Mouse (Mus musculus) kidney, embryonic 16.5 days (tissue): ENCODE data around the gene BC048671. TPM values are rescaled to one million over a fixed set of nuclear protein-coding genes. Genes with fewer than 3 reads are reported as not detected.

Experiments
- ATAC-seq: fragments of 200-750 bp; cut with Nextera tagmentation; 2 replicates; pipeline ENCODE4 v1.8.0; 2017; ENCODE audit warnings: moderate TSS enrichment; ENCODE audit not compliant: low FRiP score, low TSS enrichment
- H3K27ac ChIP-seq: fragments of 300-500 bp; sonication (generic); 2 replicates; pipeline ENCODE4 v1.5.1; 2014; ENCODE audit warnings: low read length
- H3K27me3 ChIP-seq: fragments of 300-500 bp; sonication (generic); 2 replicates; pipeline ENCODE4 v1.6.1; 2014; ENCODE audit warnings: low read length, control low read depth, mixed read lengths; ENCODE audit not compliant: insufficient read depth
- H3K36me3 ChIP-seq: fragments of 300-500 bp; sonication (generic); 2 replicates; pipeline ENCODE4 v1.6.1; 2014; ENCODE audit warnings: low read length, control low read depth, mixed read lengths; ENCODE audit not compliant: insufficient read depth
- H3K4me1 ChIP-seq: fragments of 300-500 bp; sonication (generic); 2 replicates; pipeline ENCODE4 v1.6.1; 2014; ENCODE audit warnings: low read length, control low read depth, mixed read lengths; ENCODE audit not compliant: insufficient read depth
- H3K4me2 ChIP-seq: fragments of 300-500 bp; sonication (generic); replicated peaks from 2 replicates; pipeline ENCODE4 v1.6.1; 2014; ENCODE audit warnings: low read depth, low read length
- H3K4me3 ChIP-seq: fragments of 300-500 bp; sonication (generic); 2 replicates; pipeline ENCODE4 v1.5.1; 2014; ENCODE audit warnings: mild to moderate bottlenecking, low read length
- H3K9ac ChIP-seq: fragments of 300-500 bp; sonication (generic); replicated peaks from 2 replicates; pipeline ENCODE4 v1.6.1; 2014; ENCODE audit warnings: low read length
- H3K9me3 ChIP-seq: fragments of 300-500 bp; sonication (generic); 2 replicates; pipeline ENCODE4 v1.6.1; 2016; ENCODE audit warnings: low read length, control low read depth
- WGBS: fragments of 180-500 bp; shearing (Covaris S2); extraction: QIAGEN DNeasy Blood & Tissue Kit; methylation state at CpG from one replicate; pipeline ENCODE4 v1.1.7; 2014; 5-methylcytosine and 5-hydroxymethylcytosine counted together
- polyA plus RNA-seq: library from polyadenylated mRNA; unstranded; fragments of >200 nt; fragmentation: Nextera tagmentation; extraction: Ambion mirVana; gene quantifications from 2 replicates; pipeline ENCODE4 v1.2.1, GENCODE M21; 2015

The BC048671 gene
- polyA plus RNA-seq, 1 experiment from 2014 or later, result not detected

- Histone ChIP-seq H3K4me1 (no peaks in the 10 kb centered on the region), H3K36me3 (no peaks in the 10 kb centered on the region), H3K27me3 (no peaks in the 10 kb centered on the region), H3K4me3 (no peak overlapping the region), H3K4me2 (no peak overlapping the region), H3K9me3 (no peaks in the 10 kb centered on the region), H3K9ac (no peak overlapping the region), H3K27ac (no peak overlapping the region)
- WGBS, result 72% methylated on average over 4 of the region's 4 CpGs
- no peak for ATAC-seq
Observed at GRCm38 (mm10) chr6:90348500-90348899, 47.5 kb downstream of the BC048671 start.

- Histone ChIP-seq H3K9ac (no peak overlapping the region), H3K4me3 (no peak overlapping the region)
Observed at GRCm38 (mm10) chr6:90350011-90350410, 49.0 kb downstream of the BC048671 start.

More at GRCm38 (mm10) chr6:90350011-90350410, 49.0 kb downstream of the BC048671 start:
- no peak overlapping the region for H3K4me2 ChIP-seq
- H3K4me1 ChIP-seq, result no peaks in the 10 kb centered on the region
- no peak for ATAC-seq
- H3K27me3 ChIP-seq, result no peaks in the 10 kb centered on the region
- no peaks in the 10 kb centered on the region for H3K9me3 ChIP-seq
- H3K36me3 ChIP-seq, result no peaks in the 10 kb centered on the region
- no peak overlapping the region for H3K27ac ChIP-seq
- WGBS, result 76% methylated on average over 2 of the region's 2 CpGs

Other genes with a start within 250 kb of the BC048671 start
- not detected in 2 replicates for gene Vmn1r49, start 222.7 kb upstream of the BC048671 start, polyA plus RNA-seq
- not detected in 2 replicates for gene Vmn1r50, start 199.8 kb upstream of the BC048671 start, polyA plus RNA-seq
- not detected in 2 replicates for gene Vmn1r51, start 178.6 kb upstream of the BC048671 start, polyA plus RNA-seq
- not detected in 2 replicates for gene Vmn1r52, start 126.4 kb upstream of the BC048671 start, polyA plus RNA-seq
- not detected in 2 replicates for gene V1ra8, start 98.4 kb upstream of the BC048671 start, polyA plus RNA-seq
- not detected in 2 replicates for gene Vmn1r53, start 76.8 kb upstream of the BC048671 start, polyA plus RNA-seq
- not detected in 2 replicates for gene Vmn1r54, start 54.9 kb upstream of the BC048671 start, polyA plus RNA-seq
- gene Chst13, start 24.0 kb downstream of the BC048671 start, polyA plus RNA-seq, result 5.8 and 6.7 TPM in 2 replicates
- 0.15 and 0.19 TPM in 2 replicates for gene Uroc1, start 32.1 kb downstream of the BC048671 start, polyA plus RNA-seq
- gene Zxdc, start 68.3 kb downstream of the BC048671 start, polyA plus RNA-seq, result 6.4 and 7.5 TPM in 2 replicates
- 0.49 and 0.62 TPM in 2 replicates for gene Cfap100, start 127.6 kb downstream of the BC048671 start, polyA plus RNA-seq
- gene Klf15, start 161.4 kb downstream of the BC048671 start, polyA plus RNA-seq, result 16.1 TPM in 2 replicates
- gene Aldh1l1, start 185.2 kb downstream of the BC048671 start, polyA plus RNA-seq, result 21.1 and 23.4 TPM in 2 replicates